In genomic region chr3:156955094-156955493, GRCm38 (mm10) we compare ENCODE assay signal across 26 mouse cellular contexts.
"Had no signal": no experiment of that assay in that cellular context is flagged by ENCODE, and none has a peak within 500 bp of the region (broad histone marks: within the 10 kb centered on the region; RNA-seq: fewer than 3 reads in every experiment).

No protein-coding gene starts in this region.

- H3K4me1 ChIP-seq: heart, embryonic 10.5 days; heart, embryonic 12.5 days; hindbrain, embryonic 10.5 days; hindbrain, embryonic 12.5 days; kidney, embryonic 15.5 days; limb, embryonic 13.5 days; limb, embryonic 15.5 days; liver, embryonic 12.5 days had no signal

- H3K9ac ChIP-seq: heart, embryonic 12.5 days; hindbrain, embryonic 12.5 days; hindbrain, embryonic 14.5 days; kidney, embryonic 15.5 days; limb, embryonic 13.5 days; limb, embryonic 15.5 days; liver, embryonic 12.5 days; liver, embryonic 14.5 days had no signal

- ATAC-seq: hindbrain, embryonic 16.5 days; liver, embryonic 12.5 days had no signal

- H3K4me2 ChIP-seq: heart, embryonic 12.5 days; hindbrain, embryonic 12.5 days; hindbrain, embryonic 14.5 days; kidney, embryonic 15.5 days; limb, embryonic 13.5 days; limb, embryonic 15.5 days; liver, embryonic 12.5 days had no signal

- H3K27ac ChIP-seq: gastrocnemius, adult 2 months; heart, adult 2 months; heart, embryonic 10.5 days; hindbrain, embryonic 10.5 days; hindbrain, embryonic 12.5 days; hindbrain, embryonic 14.5 days; kidney, embryonic 15.5 days; kidney, postnatal 0 days; limb, embryonic 13.5 days; limb, embryonic 15.5 days; liver, embryonic 12.5 days; liver, embryonic 14.5 days had no signal

- DNase-seq: gastrocnemius, adult 2 months; gastrocnemius, postnatal 10 days; gastrocnemius, postnatal 25 days; heart, adult 2 months; heart, postnatal 10 days; heart, postnatal 4 days; kidney, adult 11 months; kidney, adult 2 months; kidney, adult 9 months; kidney, postnatal 14 days; kidney, postnatal 36 days; layer of hippocampus, adult 9-11 months; layer of hippocampus, postnatal 36 days; left cerebral cortex, postnatal 4 days had no signal

- H3K36me3 ChIP-seq: heart, embryonic 10.5 days; heart, embryonic 12.5 days; hindbrain, embryonic 10.5 days; hindbrain, embryonic 12.5 days; kidney, embryonic 15.5 days; limb, embryonic 13.5 days; limb, embryonic 15.5 days; liver, embryonic 12.5 days had no signal

- H3K27me3 ChIP-seq: heart, embryonic 12.5 days; hindbrain, embryonic 12.5 days; kidney, embryonic 15.5 days; limb, embryonic 13.5 days; limb, embryonic 15.5 days; liver, embryonic 12.5 days had no signal

- H3K4me3 ChIP-seq: gastrocnemius, adult 2 months; heart, adult 2 months; heart, embryonic 10.5 days; heart, embryonic 12.5 days; hindbrain, embryonic 10.5 days; hindbrain, embryonic 12.5 days; kidney, embryonic 15.5 days; limb, embryonic 13.5 days; limb, embryonic 15.5 days; liver, embryonic 12.5 days had no signal

- H3K9me3 ChIP-seq: heart, embryonic 10.5 days; heart, embryonic 12.5 days; hindbrain, embryonic 10.5 days; hindbrain, embryonic 12.5 days; kidney, embryonic 15.5 days; limb, embryonic 13.5 days; limb, embryonic 15.5 days; liver, embryonic 12.5 days had no signal
